Mouse (Mus musculus): ENCODE data around the gene 1700003E16Rik.
"Not testable (repeated sequence)": the region's sequence is repeated elsewhere in the genome, so short reads cannot be mapped to it uniquely, and the experiment has no call there.

Gene 1700003E16Rik

GRCm38 (mm10) chr6:83159456-83159855, 3.3 kb downstream of the 1700003E16Rik start:
- DNase-seq (ENCODE audit: low spot score): not testable (repeated sequence)

GRCm38 (mm10) chr6:83161442-83161841, 5.2 kb downstream of the 1700003E16Rik start:
- DNase-seq (ENCODE audit: low spot score): no peak

- DNase-seq (ENCODE audit: low spot score): peak; percentile 65
Observed at GRCm38 (mm10) chr6:83161921-83162641, 5.9 kb downstream of the 1700003E16Rik start.

GRCm38 (mm10) chr6:83162701-83163100, 6.5 kb downstream of the 1700003E16Rik start:
- DNase-seq (ENCODE audit: low spot score): peak; percentile 80

- DNase-seq (ENCODE audit: low spot score): no peak
Observed at GRCm38 (mm10) chr6:83165026-83165606, 8.9 kb downstream of the 1700003E16Rik start.

- DNase-seq (ENCODE audit: low spot score): peak; percentile 97
Observed at GRCm38 (mm10) chr6:83165607-83166242, 9.5 kb downstream of the 1700003E16Rik start, which contains the start of gene Dctn1. Dctn1 (plus strand) TSS chr6:83165920.

- DNase-seq (ENCODE audit: low spot score): no peak
Observed at GRCm38 (mm10) chr6:83166243-83166630, 10.0 kb downstream of the 1700003E16Rik start.

GRCm38 (mm10) chr6:83169872-83170271, 13.7 kb downstream of the 1700003E16Rik start:
- DNase-seq (ENCODE audit: low spot score): no peak

- no peak for DNase-seq (ENCODE audit: low spot score)
Observed at GRCm38 (mm10) chr6:83171063-83171462, 14.9 kb downstream of the 1700003E16Rik start.

- DNase-seq (ENCODE audit: low spot score): no peak
Observed at GRCm38 (mm10) chr6:83172240-83172920, 16.2 kb downstream of the 1700003E16Rik start.

- no peak for DNase-seq (ENCODE audit: low spot score)
Observed at GRCm38 (mm10) chr6:83175996-83176395, 19.8 kb downstream of the 1700003E16Rik start.

GRCm38 (mm10) chr6:83179390-83180117, 23.4 kb downstream of the 1700003E16Rik start:
- DNase-seq (ENCODE audit: low spot score): peak; percentile 60

- DNase-seq (ENCODE audit: low spot score): no peak
Observed at GRCm38 (mm10) chr6:83180605-83181004, 24.4 kb downstream of the 1700003E16Rik start.

GRCm38 (mm10) chr6:83184858-83185435, 28.7 kb downstream of the 1700003E16Rik start:
- no peak for DNase-seq (ENCODE audit: low spot score)

GRCm38 (mm10) chr6:83185895-83186861, 30.0 kb downstream of the 1700003E16Rik start:
- peak; percentile 79 for DNase-seq (ENCODE audit: low spot score)

- DNase-seq (ENCODE audit: low spot score): no peak
Observed at GRCm38 (mm10) chr6:83186946-83187345, 30.7 kb downstream of the 1700003E16Rik start.

GRCm38 (mm10) chr6:83193571-83193970, 37.4 kb downstream of the 1700003E16Rik start:
- DNase-seq (ENCODE audit: low spot score): no peak

- peak; percentile 85 for DNase-seq (ENCODE audit: low spot score)
Observed at GRCm38 (mm10) chr6:83197345-83198004, 41.3 kb downstream of the 1700003E16Rik start.

- DNase-seq (ENCODE audit: low spot score): no peak
Observed at GRCm38 (mm10) chr6:83203320-83203719, 47.1 kb downstream of the 1700003E16Rik start.

GRCm38 (mm10) chr6:83205851-83206250, 49.6 kb downstream of the 1700003E16Rik start:
- DNase-seq (ENCODE audit: low spot score): no peak
